Comparison of ENCODE assay signal across 7 mouse cellular contexts in genomic region chr5:129590915-129591314, GRCm38 (mm10). TPM values are rescaled to one million over a fixed set of nuclear protein-coding genes. Genes with fewer than 3 reads are reported as not detected.
A peak's percentile ranks its signal among the peaks of the same experiment; 100 is the strongest.
DNase-seq lines count a peak whose midpoint lies in the region; ATAC-seq and TF ChIP-seq lines count a peak whose summit lies in the region.

No protein-coding gene starts in this region.

- no peaks in the 10 kb centered on the region for H3K9me3 ChIP-seq in embryonic facial prominence, embryonic 11.5 days (replicated peaks; ENCODE audit: control insufficient read depth, low read length)
- H3K9me3 ChIP-seq in limb, embryonic 12.5 days, result no peaks in the 10 kb centered on the region

- ATAC-seq in embryonic facial prominence, embryonic 11.5 days (replicated peaks; ENCODE audit: insufficient number of reproducible peaks, low FRiP score, low TSS enrichment, low read depth), result no peak
- no peak for ATAC-seq in limb, embryonic 12.5 days (ENCODE audit: insufficient number of reproducible peaks, insufficient read depth, low FRiP score, low TSS enrichment, low read depth)

- H3K4me1 ChIP-seq in lung, adult 2 months (ENCODE audit: control insufficient read depth, insufficient read depth, low read length), result peaks cover under 1% of the 10 kb centered on the region; the same call in 1 of the 2 replicates
- no peaks in the 10 kb centered on the region; the same call in 1 of the 2 replicates for H3K4me1 ChIP-seq in embryonic facial prominence, embryonic 11.5 days (ENCODE audit: control insufficient read depth, insufficient read depth, low read length)
- peaks cover 7% of the 10 kb centered on the region for H3K4me1 ChIP-seq in limb, embryonic 12.5 days (replicated peaks)

- no peak overlapping the region for H3K4me3 ChIP-seq in lung, adult 2 months (replicated peaks; ENCODE audit: extremely low read depth, low read depth, low read length)
- no peak overlapping the region for H3K4me3 ChIP-seq in embryonic facial prominence, embryonic 11.5 days (ENCODE audit: low read depth, low read length)
- H3K4me3 ChIP-seq in limb, embryonic 12.5 days (replicated peaks), result no peak overlapping the region

- H3K4me2 ChIP-seq in embryonic facial prominence, embryonic 11.5 days (ENCODE audit: low read depth, low read length), result no peak overlapping the region
- H3K4me2 ChIP-seq in limb, embryonic 12.5 days, result no peak overlapping the region

- TF ChIP-seq POLR2A in lung, adult 2 months (IDR thresholded peaks at IDR 0.05; ENCODE audit: borderline replicate concordance, extremely low read depth, low read depth, low read length), result no peak

- no peak overlapping the region for H3K27ac ChIP-seq in embryonic facial prominence, embryonic 11.5 days (replicated peaks; ENCODE audit: low read depth, low read length)
- H3K27ac ChIP-seq in limb, embryonic 12.5 days, result no peak overlapping the region

- no peak overlapping the region for H3K9ac ChIP-seq in embryonic facial prominence, embryonic 11.5 days (replicated peaks; ENCODE audit: low read length)
- H3K9ac ChIP-seq in limb, embryonic 12.5 days (replicated peaks), result 0 out of 2 replicates have a peak overlapping the region, but pooled peaks have one; percentile 23

- no peaks in the 10 kb centered on the region for H3K36me3 ChIP-seq in embryonic facial prominence, embryonic 11.5 days (replicated peaks; ENCODE audit: control insufficient read depth, insufficient read depth, low read depth, low read length)
- no peaks in the 10 kb centered on the region for H3K36me3 ChIP-seq in limb, embryonic 12.5 days

- no peak for TF ChIP-seq CTCF in lung, adult 2 months (IDR thresholded peaks at IDR 0.05; ENCODE audit: insufficient read depth, low read length)

- H3K27me3 ChIP-seq in embryonic facial prominence, embryonic 11.5 days (ENCODE audit: control insufficient read depth, insufficient read depth, low read length), result 0 out of 2 replicates have a peak, but pooled peaks cover under 1% of the 10 kb centered on the region
- peaks cover 28% of the 10 kb centered on the region for H3K27me3 ChIP-seq in limb, embryonic 12.5 days

- peak; percentile 33 for DNase-seq in lung, postnatal 10 days
- no peak for DNase-seq in lung, adult 2 months
- peak; percentile 26 for DNase-seq in embryonic facial prominence, embryonic 11.5 days (ENCODE audit: low spot score)
- DNase-seq in yolk sac, embryonic 10.5 days (ENCODE audit: low spot score), result peak; percentile 11
- DNase-seq in adrenal gland, adult (ENCODE audit: inconsistent age in 2 of 2, low spot score in 1 of 2), result no peak
- DNase-seq in gastrocnemius, postnatal 4 days (ENCODE audit: low spot score in 2 of 2), result no peak

- WGBS in lung, adult 2 months, result 17% methylated on average over 11 of the region's 11 CpGs
- 6% methylated on average over 11 of the region's 11 CpGs for WGBS in embryonic facial prominence, embryonic 11.5 days
- WGBS in limb, embryonic 12.5 days, result 6% methylated on average over 11 of the region's 11 CpGs

RNA-seq across cellular contexts. Expression of gene Mmp17, which starts 6.9 kb away (rescaled TPM):
- 2.6 and 3.4 TPM in 2 replicates for polyA plus RNA-seq in lung, adult 2 months (2012; rRNA removed)
- polyA plus RNA-seq in embryonic facial prominence, embryonic 11.5 days (2014; fragmentation: Nextera tagmentation; extraction: Ambion mirVana), result 1.5 TPM in 2 replicates
- polyA plus RNA-seq in limb, embryonic 12.5 days (2016; fragmentation: Nextera tagmentation; extraction: Ambion mirVana), result 2.1 and 2.5 TPM in 2 replicates
- total RNA-seq in gastrocnemius, postnatal 4 days (2021), result 1 to 10 TPM; 1.8 to 2.2 TPM

Comparison
In these comparisons a context has a peak if more than half of its experiments do, and no peak if none do; other contexts are left out.
1. DNase-seq: peak in lung, postnatal 10 days (single experiment), embryonic facial prominence, embryonic 11.5 days (single experiment) and yolk sac, embryonic 10.5 days (single experiment); none in lung, adult 2 months (single experiment), adrenal gland, adult (0 of 2) and gastrocnemius, postnatal 4 days (0 of 2).